Mouse (Mus musculus) liver, embryonic 14.5 days (tissue): Measurements from ENCODE around the gene Acvr1. TPM values are rescaled to one million over a fixed set of nuclear protein-coding genes. Genes with fewer than 3 reads are reported as not detected.

Experiments used
- ATAC-seq: fragments of 200-750 bp; cut with Nextera tagmentation; 2 replicates; pipeline ENCODE4 v1.8.0; 2017; ENCODE audit warnings: moderate number of reproducible peaks, mild to moderate bottlenecking, moderate library complexity; ENCODE audit not compliant: insufficient read depth
- DNase-seq, 3 experiments: peaks; one replicate each; pipeline ENCODE4 v3.0.0-alpha.2; 2012 to 2013; ENCODE audit warnings: low read depth in 3 of 3, low spot score in 3 of 3
- H3K27ac ChIP-seq: fragments of 300-500 bp; sonication (generic); 2 replicates; pipeline ENCODE4 v1.5.1; 2014; ENCODE audit warnings: moderate library complexity, mild to moderate bottlenecking, control low read depth, inconsistent platforms
- H3K27me3 ChIP-seq: fragments of 300-500 bp; sonication (generic); 2 replicates; pipeline ENCODE4 v1.6.1; 2014; ENCODE audit warnings: mild to moderate bottlenecking, low read length, moderate library complexity; ENCODE audit not compliant: control insufficient read depth, insufficient read depth
- H3K36me3 ChIP-seq: fragments of 300-500 bp; sonication (generic); replicated peaks from 2 replicates; pipeline ENCODE4 v1.6.1; 2014; ENCODE audit warnings: low read depth; ENCODE audit not compliant: control insufficient read depth, insufficient read depth
- H3K4me1 ChIP-seq, 2 experiments: fragments of 200-500 bp in 1 of 2; fragments of 300-500 bp in 1 of 2; sonication (generic) in 1 of 2; replicated peaks; 2 replicates each; pipeline ENCODE4 v1.6.1; 2012 to 2014; ENCODE audit warnings: antibody characterized with exemption in 1 of 2, inconsistent platforms in 1 of 2, low read length in 1 of 2; ENCODE audit not compliant: control insufficient read depth in 2 of 2, insufficient read depth in 2 of 2
- H3K4me2 ChIP-seq: fragments of 300-500 bp; sonication (generic); 2 replicates; pipeline ENCODE4 v1.6.1; 2014; ENCODE audit warnings: low read depth, mild to moderate bottlenecking, control low read depth, moderate library complexity
- H3K4me3 ChIP-seq, 2 experiments: fragments of 200-500 bp in 1 of 2; fragments of 300-500 bp in 1 of 2; sonication (generic) in 1 of 2; 2 replicates each; pipeline ENCODE4 v1.5.1; 2012 to 2014; ENCODE audit warnings: low read depth in 2 of 2, low read length in 2 of 2, mild to moderate bottlenecking in 2 of 2, control low read depth in 1 of 2, inconsistent platforms in 1 of 2, moderate library complexity in 1 of 2; ENCODE audit not compliant: insufficient read depth in 1 of 2
- H3K9ac ChIP-seq: fragments of 300-500 bp; sonication (generic); replicated peaks from 2 replicates; pipeline ENCODE4 v1.6.1; 2014; ENCODE audit warnings: mild to moderate bottlenecking, control low read depth, moderate library complexity
- H3K9me3 ChIP-seq: fragments of 300-500 bp; sonication (generic); 2 replicates; pipeline ENCODE4 v1.6.1; 2016; ENCODE audit warnings: low read length, mixed read lengths; ENCODE audit not compliant: control insufficient read depth
- CTCF ChIP-seq: IDR thresholded peaks from 2 replicates; pipeline ENCODE4 v1.5.1; 2016; ENCODE audit warnings: antibody characterized with exemption, low read depth, control low read depth
- EP300 ChIP-seq: IDR thresholded peaks from 2 replicates; pipeline ENCODE4 v1.6.1; 2016; ENCODE audit warnings: antibody characterized with exemption, low read depth
- WGBS: fragments of 180-500 bp; shearing (Covaris S2); extraction: QIAGEN DNeasy Blood & Tissue Kit; methylation state at CpG from one replicate; pipeline ENCODE4 v1.1.7; 2014; ENCODE audit not compliant: insufficient replicate concordance; 5-methylcytosine and 5-hydroxymethylcytosine counted together
- polyA plus RNA-seq, 2 experiments: library from polyadenylated mRNA; depleted of rRNA in 1 of 2; stranded (reverse) in 1 of 2; unstranded in 1 of 2; fragments of >200 nt; fragmentation: Nextera tagmentation in 1 of 2; extraction: Ambion mirVana in 1 of 2; gene quantifications; 2 replicates each; pipeline versions ENCODE4 v1.2.1 to v1.2.3; 2012 to 2014

Gene Acvr1
- polyA plus RNA-seq, 2 experiments = 2.0 to 3.3 TPM

DNA sequence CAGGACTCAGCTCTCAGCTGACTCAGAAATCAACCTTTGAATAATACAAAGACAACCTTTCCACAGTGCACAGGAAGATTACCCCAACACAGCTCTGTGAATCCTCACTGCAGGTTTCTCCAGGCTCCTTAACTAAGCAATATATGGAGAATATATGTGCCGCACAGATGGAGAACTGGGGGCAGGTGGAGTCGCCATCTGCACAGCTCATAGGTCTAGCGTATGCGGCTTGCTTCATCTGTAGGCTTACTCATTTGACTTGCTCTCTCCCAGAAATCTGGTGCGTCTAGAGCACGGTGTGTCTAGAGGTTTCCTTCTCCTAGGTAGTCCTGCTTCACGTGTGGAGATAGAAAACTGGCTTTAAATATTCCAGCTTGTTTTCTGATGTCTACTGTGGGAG, 134.7 kb downstream of the Acvr1 start:
- 76% methylated on average over 7 of the region's 7 CpGs for WGBS
- TF ChIP-seq CTCF (no peak), EP300 (no peak)
- DNase-seq (no peak), ATAC-seq (no peak)
- Histone ChIP-seq H3K4me1 (no peaks in the 10 kb centered on the region), H3K9ac (no peak overlapping the region), H3K4me2 (no peak overlapping the region), H3K4me3 (no peak overlapping the region), H3K36me3 (no peaks in the 10 kb centered on the region), H3K27me3 (no peaks in the 10 kb centered on the region), H3K27ac (no peak overlapping the region), H3K9me3 (no peaks in the 10 kb centered on the region)

DNA sequence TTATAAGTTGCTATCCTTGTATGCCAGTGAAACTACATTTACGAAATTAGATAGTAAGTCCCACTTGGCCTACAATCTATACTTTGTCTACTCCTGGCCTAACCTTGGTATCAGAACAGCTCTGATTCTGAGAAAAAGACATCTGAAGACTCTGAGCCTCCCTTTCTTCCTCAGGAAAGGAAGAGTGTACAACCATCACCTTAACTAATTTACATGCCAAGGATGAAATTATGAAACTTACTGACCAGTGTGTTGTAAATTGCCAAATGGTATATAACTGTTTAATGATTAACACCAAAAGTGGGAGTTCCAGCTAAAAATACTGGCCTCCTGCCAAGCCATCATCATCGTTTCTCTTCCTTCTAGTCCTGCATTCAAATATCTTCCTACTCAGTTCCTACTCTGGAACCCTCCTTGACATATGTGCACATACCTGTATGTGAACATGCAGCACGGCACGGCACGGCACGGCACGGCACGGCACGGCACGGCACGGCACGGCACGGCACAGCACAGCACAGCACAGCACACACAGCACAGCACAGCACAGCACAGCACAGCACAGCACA, 141.4 kb downstream of the Acvr1 start:
- WGBS = 77% methylated on average over 13 of the region's 13 CpGs
- H3K4me3 ChIP-seq = no peak overlapping the region
- DNase-seq = no peak
- ATAC-seq = no peak
- TF ChIP-seq EP300 = no peak
- no peak for TF ChIP-seq CTCF
- no peaks in the 10 kb centered on the region for H3K9me3 ChIP-seq
- no peaks in the 10 kb centered on the region for H3K36me3 ChIP-seq
- H3K4me2 ChIP-seq = no peak overlapping the region
- no peaks in the 10 kb centered on the region for H3K4me1 ChIP-seq
- H3K9ac ChIP-seq = no peak overlapping the region
- H3K27ac ChIP-seq = no peak overlapping the region
- H3K27me3 ChIP-seq = no peaks in the 10 kb centered on the region

DNA sequence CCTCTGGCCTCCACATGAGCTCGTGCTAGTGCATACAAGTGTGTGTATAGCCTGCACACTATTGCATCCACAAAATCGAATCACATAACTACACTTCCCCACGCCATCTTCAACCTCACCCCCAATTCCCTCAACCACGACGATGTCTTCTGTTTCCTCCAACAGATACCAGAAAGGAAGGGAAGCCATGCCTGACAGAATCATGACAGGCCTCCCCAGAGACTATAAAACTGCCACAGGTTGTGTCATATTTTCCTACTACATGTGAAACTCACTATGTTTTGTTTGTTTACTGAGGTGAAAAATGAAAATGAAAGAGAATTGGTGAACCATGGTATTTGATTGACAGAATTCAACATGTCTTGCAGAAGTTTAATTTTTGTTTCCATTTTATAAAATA, 143.6 kb downstream of the Acvr1 start:
- no peaks in the 10 kb centered on the region for H3K9me3 ChIP-seq
- no peaks in the 10 kb centered on the region for H3K4me1 ChIP-seq
- no peak overlapping the region for H3K27ac ChIP-seq
- H3K27me3 ChIP-seq = no peaks in the 10 kb centered on the region
- TF ChIP-seq CTCF = no peak
- TF ChIP-seq EP300 = no peak
- H3K4me2 ChIP-seq = no peak overlapping the region
- no peaks in the 10 kb centered on the region for H3K36me3 ChIP-seq
- ATAC-seq = no peak
- no peak overlapping the region for H3K9ac ChIP-seq
- no peak overlapping the region for H3K4me3 ChIP-seq
- DNase-seq = no peak
- 27% methylated on average over 5 of the region's 5 CpGs for WGBS

DNA sequence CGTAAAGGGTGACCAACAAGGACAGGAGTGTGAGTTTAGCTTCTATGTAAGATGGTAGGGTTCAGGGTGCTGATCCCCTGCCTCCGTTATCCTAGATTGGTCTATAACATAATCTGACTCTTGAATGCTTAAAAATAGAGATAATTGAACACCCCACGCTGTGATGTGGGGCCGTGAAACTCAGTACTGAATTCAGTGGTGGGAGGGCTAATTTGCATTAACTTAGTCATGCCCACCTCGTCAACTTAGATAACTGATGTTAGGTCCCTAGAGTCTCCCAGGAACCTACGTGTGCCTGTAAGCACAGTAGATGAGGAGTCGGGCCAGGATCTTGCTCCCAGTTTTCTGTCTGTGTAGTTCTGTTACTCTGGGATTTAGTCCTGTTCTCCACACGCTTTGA, 147.4 kb downstream of the Acvr1 start:
- Histone ChIP-seq H3K36me3 (no peaks in the 10 kb centered on the region), H3K4me2 (no peak overlapping the region), H3K27ac (no peak overlapping the region), H3K4me1 (no peaks in the 10 kb centered on the region), H3K4me3 (no peak overlapping the region), H3K9ac (no peak overlapping the region), H3K9me3 (no peaks in the 10 kb centered on the region), H3K27me3 (no peaks in the 10 kb centered on the region)
- ATAC-seq (no peak), DNase-seq (no peak)
- WGBS = 66% methylated on average over 8 of the region's 8 CpGs
- TF ChIP-seq EP300 (no peak), CTCF (no peak)

DNA sequence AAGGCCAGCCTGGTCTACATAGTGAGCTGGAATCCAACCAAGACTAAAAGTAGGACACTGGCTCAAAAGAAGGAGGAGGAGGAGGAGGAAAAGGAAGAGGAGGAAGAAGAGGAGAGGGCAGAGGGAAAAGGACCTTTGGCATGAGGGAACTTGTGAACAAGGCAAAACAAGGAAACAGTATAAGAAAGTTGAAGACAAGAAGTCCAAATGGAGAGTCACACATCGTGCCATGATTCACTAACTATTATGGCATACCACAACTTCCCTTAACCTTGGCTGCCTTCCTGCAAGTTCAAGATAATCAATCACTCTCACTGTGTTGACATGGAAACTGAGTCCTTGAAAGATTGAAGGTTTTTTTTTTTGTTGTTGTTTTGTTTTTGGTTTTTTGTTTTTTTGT, 148.8 kb downstream of the Acvr1 start:
- WGBS = 16% methylated on average over 1 of the region's 1 CpGs
- Histone ChIP-seq H3K4me1 (no peaks in the 10 kb centered on the region), H3K27ac (no peak overlapping the region), H3K9me3 (no peaks in the 10 kb centered on the region), H3K4me3 (no peak overlapping the region), H3K4me2 (no peak overlapping the region), H3K27me3 (no peaks in the 10 kb centered on the region), H3K36me3 (no peaks in the 10 kb centered on the region), H3K9ac (no peak overlapping the region)
- DNase-seq (no peak), ATAC-seq (no peak)
- no peak for TF ChIP-seq EP300
- TF ChIP-seq CTCF = no peak
